Mouse (Mus musculus): ENCODE data around the gene Vmn1r168. TPM values are rescaled to one million over a fixed set of nuclear protein-coding genes. Genes with fewer than 3 reads are reported as not detected.

Gene Vmn1r168
- not detected in 2 replicates for polyA plus RNA-seq (2012; rRNA removed; ENCODE audit: low replicate concordance)

DNA sequence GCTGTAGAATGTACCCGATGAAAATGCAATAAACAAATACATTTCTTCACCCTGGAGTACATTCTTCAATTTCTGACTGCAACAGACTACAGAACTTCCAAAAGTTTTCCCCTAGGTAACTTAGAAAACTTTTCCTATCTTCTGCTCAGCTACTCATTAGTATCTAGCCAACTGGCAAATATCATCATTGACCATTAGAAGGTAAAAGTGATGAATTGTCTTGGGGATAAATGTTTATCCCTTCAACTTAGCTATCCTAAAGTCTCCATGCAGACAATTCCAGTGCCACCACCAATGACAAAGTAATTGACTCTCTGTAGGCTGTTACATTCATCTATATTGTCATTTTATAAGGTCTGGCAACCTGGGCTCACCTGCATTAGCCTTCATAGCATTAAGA is at the start of gene Vmn1r168:
Vmn1r168 (plus strand) TSS at position 301 of the 400 bp plus-strand sequence.

DNA sequence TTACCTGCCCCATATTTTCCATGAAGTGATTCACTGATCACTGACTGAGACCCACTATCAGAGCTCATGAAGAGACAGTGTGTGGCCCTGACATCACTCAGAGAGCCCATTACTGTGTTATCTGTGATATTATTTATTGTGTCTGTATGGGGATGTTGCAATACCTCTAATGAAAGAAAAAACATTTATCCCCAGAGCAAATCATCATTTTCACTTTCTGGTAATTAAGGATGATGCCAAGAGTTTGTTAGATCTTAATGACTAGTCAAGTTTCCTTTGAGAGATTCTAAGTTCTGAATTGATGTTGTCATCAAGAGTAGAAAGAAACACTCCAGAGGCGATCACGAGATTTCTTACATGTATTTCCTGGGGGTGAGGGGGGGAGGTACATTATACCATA is 32.4 kb upstream of the Vmn1r168 start, which contains the start of gene Vmn1r167:
Vmn1r167 (minus strand) TSS at position 101 of the 400 bp plus-strand sequence.

DNA sequence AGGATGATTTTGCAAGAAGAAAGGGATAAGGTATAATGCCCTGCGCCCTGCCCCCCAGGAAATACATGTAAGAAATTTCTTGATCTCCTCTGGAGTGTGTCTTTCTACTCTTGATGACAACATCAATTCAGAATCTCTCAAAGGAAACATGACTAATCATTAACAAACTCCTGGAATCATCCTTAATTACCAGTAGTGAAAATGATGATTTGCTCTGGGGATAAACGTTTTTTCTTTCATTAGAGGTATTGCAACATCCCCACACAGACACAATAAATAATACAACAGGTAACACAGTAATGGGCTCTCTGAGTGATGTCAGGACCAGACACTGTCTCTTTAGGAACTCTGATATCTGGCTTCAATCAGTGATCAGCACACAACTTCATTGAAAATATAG is 35.7 kb downstream of the Vmn1r168 start, which contains the start of gene Vmn1r169:
Vmn1r169 (plus strand) TSS at position 301 of the 400 bp plus-strand sequence.

Other genes starting within 250 kb of the Vmn1r168 start
- not detected in 2 replicates for gene Nlrp4e, start 238.5 kb upstream of the Vmn1r168 start, polyA plus RNA-seq (2012; rRNA removed; ENCODE audit: low replicate concordance)
- not detected in 2 replicates for gene Nlrp5, start 153.8 kb upstream of the Vmn1r168 start, polyA plus RNA-seq (2012; rRNA removed; ENCODE audit: low replicate concordance)
- gene Vmn1r167, start 32.5 kb upstream of the Vmn1r168 start, polyA plus RNA-seq (2012; rRNA removed; ENCODE audit: low replicate concordance): not detected in 2 replicates
- not detected in 2 replicates for gene Vmn1r169, start 35.8 kb downstream of the Vmn1r168 start, polyA plus RNA-seq (2012; rRNA removed; ENCODE audit: low replicate concordance)
- gene Vmn1r170, start 66.4 kb downstream of the Vmn1r168 start, polyA plus RNA-seq (2012; rRNA removed; ENCODE audit: low replicate concordance): not detected in 2 replicates
- not detected in 2 replicates for gene Vmn1r171, start 91.0 kb downstream of the Vmn1r168 start, polyA plus RNA-seq (2012; rRNA removed; ENCODE audit: low replicate concordance)
- gene Vmn1r172, start 118.6 kb downstream of the Vmn1r168 start, polyA plus RNA-seq (2012; rRNA removed; ENCODE audit: low replicate concordance): not detected in 2 replicates
- gene Vmn1r173, start 161.0 kb downstream of the Vmn1r168 start, polyA plus RNA-seq (2012; rRNA removed; ENCODE audit: low replicate concordance): not detected in 2 replicates
- gene Vmn1r174, start 212.5 kb downstream of the Vmn1r168 start, polyA plus RNA-seq (2012; rRNA removed; ENCODE audit: low replicate concordance): not detected in 2 replicates

Measured in subcutaneous adipose tissue, adult 2 months (tissue).